Mouse (Mus musculus): ENCODE measurements around the gene Spryd3. TPM values are rescaled to one million over a fixed set of nuclear protein-coding genes. Genes with fewer than 3 reads are reported as not detected.

The Spryd3 gene
- total RNA-seq, 2 experiments from 2014 or later: 149 to 150 TPM

Other genes starting within 250 kb of the Spryd3 start
- gene Krt76, start 243.3 kb downstream of the Spryd3 start, total RNA-seq (2021): not detected
- not detected for gene Krt4, start 211.5 kb downstream of the Spryd3 start, total RNA-seq (2021)
- not detected for gene Krt79, start 195.9 kb downstream of the Spryd3 start, total RNA-seq (2021)
- gene Krt78, start 181.9 kb downstream of the Spryd3 start, total RNA-seq (2021): under 1 TPM in 1 of 2 experiments, not detected in 1; 0.09 TPM
- gene Krt8, start 131.8 kb downstream of the Spryd3 start, total RNA-seq (2021): not detected
- under 1 TPM in 1 of 2 experiments, not detected in 1; 0.77 TPM for gene Krt18, start 108.1 kb downstream of the Spryd3 start, total RNA-seq (2021)
- 100 to 1,000 TPM; 176 to 177 TPM for gene Eif4b, start 62.5 kb downstream of the Spryd3 start, total RNA-seq (2021)
- 10 to 100 TPM; 12.2 to 13.1 TPM for gene Tns2, start 35.8 kb downstream of the Spryd3 start, total RNA-seq (2021)
- gene Igfbp6, start 8.1 kb upstream of the Spryd3 start, total RNA-seq (2021): 1 to 10 TPM; 3.1 to 4.1 TPM
- gene Soat2, start 14.3 kb upstream of the Spryd3 start, total RNA-seq (2021): under 1 TPM in 1 of 2 experiments, not detected in 1; 0.16 TPM
- 10 to 100 TPM; 53.2 to 56.7 TPM for gene Zfp740, start 67.0 kb upstream of the Spryd3 start, total RNA-seq (2021)
- 10 to 100 TPM; 25.8 to 27.5 TPM for gene Csad, start 68.5 kb upstream of the Spryd3 start, total RNA-seq (2021)
- 1 to 10 TPM in 1 of 2 experiments, under 1 TPM in 1; 0.71 to 1.3 TPM for gene Itgb7, start 95.7 kb upstream of the Spryd3 start, total RNA-seq (2021)
- 10 to 100 TPM in 1 of 2 experiments, 1 to 10 TPM in 1; 9.3 to 11.4 TPM for gene Rarg, start 121.3 kb upstream of the Spryd3 start, total RNA-seq (2021)
- not detected for gene Gm9918, start 134.3 kb upstream of the Spryd3 start, total RNA-seq (2021)
- gene Mfsd5, start 143.2 kb upstream of the Spryd3 start, total RNA-seq (2021): 10 to 100 TPM; 35.7 to 36.0 TPM
- 1 to 10 TPM; 2.0 to 2.9 TPM for gene Espl1, start 160.0 kb upstream of the Spryd3 start, total RNA-seq (2021)
- gene Pfdn5, start 189.9 kb upstream of the Spryd3 start, total RNA-seq (2021): 100 to 1,000 TPM; 344 to 355 TPM
- gene Myg1, start 195.5 kb upstream of the Spryd3 start, total RNA-seq (2021): 10 to 100 TPM; 48.0 to 53.3 TPM
- 10 to 100 TPM; 20.2 to 30.8 TPM for gene Aaas, start 214.5 kb upstream of the Spryd3 start, total RNA-seq (2021)
- gene Sp7, start 230.9 kb upstream of the Spryd3 start, total RNA-seq (2021): under 1 TPM; 0.26 to 0.39 TPM

Measured in left cerebral cortex, postnatal 10 days (tissue).